ENCODE assay signal across 8 mouse cellular contexts in genomic region chr19:6333761-6334595, GRCm38 (mm10). TPM values are rescaled to one million over a fixed set of nuclear protein-coding genes. Genes with fewer than 3 reads are reported as not detected.
DNase-seq lines count a peak whose midpoint lies in the region; ATAC-seq and TF ChIP-seq lines count a peak whose summit lies in the region.

No protein-coding gene starts in this region.

- no peaks in the 10 kb centered on the region for H3K27me3 ChIP-seq in embryonic facial prominence, embryonic 12.5 days
- H3K27me3 ChIP-seq in intestine, embryonic 14.5 days (replicated peaks; ENCODE audit: control insufficient read depth, insufficient read depth, low read length): no peaks in the 10 kb centered on the region
- H3K27me3 ChIP-seq in myocyte (ENCODE audit: control insufficient read depth, insufficient read depth, insufficient read length): no peaks in the 10 kb centered on the region

- H3K4me1 ChIP-seq in embryonic facial prominence, embryonic 12.5 days: peaks cover 19% of the 10 kb centered on the region
- H3K4me1 ChIP-seq in intestine, embryonic 14.5 days (replicated peaks; ENCODE audit: control insufficient read depth, insufficient read depth, low read length): peaks cover 13% of the 10 kb centered on the region

- no peaks in the 10 kb centered on the region for H3K9me3 ChIP-seq in embryonic facial prominence, embryonic 12.5 days
- no peaks in the 10 kb centered on the region for H3K9me3 ChIP-seq in intestine, embryonic 14.5 days (ENCODE audit: control insufficient read depth, low read length)

- peaks cover 16% of the 10 kb centered on the region for H3K79me2 ChIP-seq in myocyte (ENCODE audit: control insufficient read depth, insufficient read depth)

- peaks cover 22% of the 10 kb centered on the region for H3K36me3 ChIP-seq in embryonic facial prominence, embryonic 12.5 days
- peaks cover 22% of the 10 kb centered on the region for H3K36me3 ChIP-seq in intestine, embryonic 14.5 days (ENCODE audit: control insufficient read depth, insufficient read depth, low read length)
- H3K36me3 ChIP-seq in myocyte (ENCODE audit: control insufficient read depth, insufficient read depth): peaks cover 14% of the 10 kb centered on the region

- no peak for TF ChIP-seq CTCF in left cerebral cortex, adult 2 months (IDR thresholded peaks at IDR 0.05)

- H3K4me3 ChIP-seq in left cerebral cortex, adult 2 months: peak overlapping the region; percentile 18; the same call in 1 of the 2 replicates
- peak overlapping the region; percentile 75 for H3K4me3 ChIP-seq in embryonic facial prominence, embryonic 12.5 days
- H3K4me3 ChIP-seq in intestine, embryonic 14.5 days (ENCODE audit: low read depth, low read length): peak overlapping the region; percentile 58; the same call in 1 of the 2 replicates
- peak overlapping the region; percentile 82 for H3K4me3 ChIP-seq in myocyte

- TF ChIP-seq POLR2A in myocyte (IDR thresholded peaks at IDR 0.05; ENCODE audit: insufficient read length, low read depth): no peak

- WGBS in embryonic facial prominence, embryonic 12.5 days: 72% methylated on average over 9 of the region's 9 CpGs
- WGBS in intestine, embryonic 14.5 days: 66% methylated on average over 9 of the region's 9 CpGs

- intact Hi-C loops in left cerebral cortex, adult 2 months (cut with DNase I): loop anchor here (5.0 to 10.0 kb wide), 2 partner anchors 192 to 249 kb away; partner anchors contain the start of genes Arl2, Batf2, Cdca5 and Gm28374
- intact Hi-C loops in left cerebral cortex, postnatal 4 days (cut with DNase I): loop anchor here (5.0 kb wide), 1 partner anchor 67 kb away; no protein-coding TSS in a partner anchor

- H3ac ChIP-seq in myocyte (ENCODE audit: control insufficient read depth, insufficient read length): no peak overlapping the region

- ATAC-seq in embryonic facial prominence, embryonic 12.5 days (ENCODE audit: insufficient number of reproducible peaks, insufficient read depth, low FRiP score, low TSS enrichment): 0 out of 2 replicates have a peak, but pooled peaks have one; percentile 0
- ATAC-seq in intestine, embryonic 14.5 days (replicated peaks; ENCODE audit: low FRiP score, low TSS enrichment, low read depth): peak; percentile 8; the same call in 1 of the 2 replicates

- H3K9ac ChIP-seq in embryonic facial prominence, embryonic 12.5 days: peak overlapping the region; percentile 86; the same call in 1 of the 2 replicates
- peak overlapping the region; percentile 34; the same call in 1 of the 2 replicates for H3K9ac ChIP-seq in intestine, embryonic 14.5 days (ENCODE audit: low read length)

- peak overlapping the region; percentile 94 for H3K4me2 ChIP-seq in embryonic facial prominence, embryonic 12.5 days (replicated peaks)
- H3K4me2 ChIP-seq in intestine, embryonic 14.5 days (ENCODE audit: low read length): peak overlapping the region; percentile 92
- peak overlapping the region; percentile 95 for H3K4me2 ChIP-seq in myocyte (ENCODE audit: low read depth)

- no peak for DNase-seq in left cerebral cortex, adult 2 months (ENCODE audit: extremely low spot score in 1 of 2, low spot score in 2 of 2)
- no peak for DNase-seq in left cerebral cortex, postnatal 4 days
- DNase-seq in intestine, embryonic 14.5 days (ENCODE audit: low spot score): no peak
- DNase-seq in spleen, postnatal 4 days (ENCODE audit: low spot score in 2 of 2): no peak
- no peak for DNase-seq in frontal cortex, postnatal 10 days (ENCODE audit: low spot score in 2 of 2)
- no peak for DNase-seq in left cerebral cortex, adult 11 months (ENCODE audit: low spot score)

- peak overlapping the region; percentile 70 for H3K27ac ChIP-seq in left cerebral cortex, adult 2 months
- H3K27ac ChIP-seq in embryonic facial prominence, embryonic 12.5 days: peak overlapping the region; percentile 86
- H3K27ac ChIP-seq in intestine, embryonic 14.5 days (ENCODE audit: low read depth): peak overlapping the region; percentile 79

TF ChIP-seq in myocyte, 11 proteins besides CTCF, POLR2A, EP300 and RAD21:
- TF ChIP-seq E2F4 (IDR thresholded peaks at IDR 0.05; ENCODE audit: insufficient read depth): no peak

RNA-seq across cellular contexts. Expression of gene Men1, which starts 0.8 kb away (rescaled TPM):
- total RNA-seq in left cerebral cortex, adult 2 months (2021): 10 to 100 TPM; 64.7 to 72.5 TPM
- total RNA-seq in left cerebral cortex, postnatal 4 days (2021): 10 to 100 TPM; 81.1 to 81.4 TPM
- polyA plus RNA-seq in embryonic facial prominence, embryonic 12.5 days (2016; fragmentation: Nextera tagmentation; extraction: Ambion mirVana): 107 and 111 TPM in 2 replicates
- 55.2 and 56.2 TPM in 2 replicates for polyA plus RNA-seq in intestine, embryonic 14.5 days (2014; fragmentation: Nextera tagmentation; extraction: Ambion mirVana)
- 37.2 TPM for polyA plus RNA-seq in myocyte (2012; fragmentation: generic; extraction: Trizol)

RNA-seq across cellular contexts. Expression of gene Map4k2, which starts 7.0 kb away (rescaled TPM):
- total RNA-seq in left cerebral cortex, adult 2 months (2021): 100 to 1,000 TPM in 1 of 2 experiments, 10 to 100 TPM in 1; 94.9 to 108 TPM
- total RNA-seq in left cerebral cortex, postnatal 4 days (2021): 100 to 1,000 TPM in 1 of 2 experiments, 10 to 100 TPM in 1; 91.7 to 102 TPM
- polyA plus RNA-seq in embryonic facial prominence, embryonic 12.5 days (2016; fragmentation: Nextera tagmentation; extraction: Ambion mirVana): 15.6 and 16.8 TPM in 2 replicates
- 7.6 and 9.2 TPM in 2 replicates for polyA plus RNA-seq in intestine, embryonic 14.5 days (2014; fragmentation: Nextera tagmentation; extraction: Ambion mirVana)
- 10.0 TPM for polyA plus RNA-seq in myocyte (2012; fragmentation: generic; extraction: Trizol)

RNA-seq across cellular contexts. Expression of gene Cdc42bpg, which starts 27.7 kb away (rescaled TPM):
- 1 to 10 TPM; 3.4 to 4.1 TPM for total RNA-seq in left cerebral cortex, adult 2 months (2021)
- 1 to 10 TPM; 5.0 to 5.7 TPM for total RNA-seq in left cerebral cortex, postnatal 4 days (2021)
- polyA plus RNA-seq in embryonic facial prominence, embryonic 12.5 days (2016; fragmentation: Nextera tagmentation; extraction: Ambion mirVana): 0.65 and 0.95 TPM in 2 replicates
- polyA plus RNA-seq in intestine, embryonic 14.5 days (2014; fragmentation: Nextera tagmentation; extraction: Ambion mirVana): 1.5 and 1.8 TPM in 2 replicates
- 10.0 TPM for polyA plus RNA-seq in myocyte (2012; fragmentation: generic; extraction: Trizol)

RNA-seq across cellular contexts. Expression of gene Sf1, which starts 29.5 kb away (rescaled TPM):
- total RNA-seq in left cerebral cortex, adult 2 months (2021): 100 to 1,000 TPM; 208 to 212 TPM
- total RNA-seq in left cerebral cortex, postnatal 4 days (2021): 100 to 1,000 TPM; 231 to 244 TPM
- 158 and 159 TPM in 2 replicates for polyA plus RNA-seq in embryonic facial prominence, embryonic 12.5 days (2016; fragmentation: Nextera tagmentation; extraction: Ambion mirVana)
- polyA plus RNA-seq in intestine, embryonic 14.5 days (2014; fragmentation: Nextera tagmentation; extraction: Ambion mirVana): 135 and 143 TPM in 2 replicates
- polyA plus RNA-seq in myocyte (2012; fragmentation: generic; extraction: Trizol): 131 TPM

RNA-seq across cellular contexts. Expression of gene Pygm, which starts 50.2 kb away (rescaled TPM):
- 10 to 100 TPM; 28.4 to 32.7 TPM for total RNA-seq in left cerebral cortex, adult 2 months (2021)
- 1 to 10 TPM; 6.2 to 8.2 TPM for total RNA-seq in left cerebral cortex, postnatal 4 days (2021)
- polyA plus RNA-seq in embryonic facial prominence, embryonic 12.5 days (2016; fragmentation: Nextera tagmentation; extraction: Ambion mirVana): 3.5 and 6.0 TPM in 2 replicates
- 5.9 and 6.2 TPM in 2 replicates for polyA plus RNA-seq in intestine, embryonic 14.5 days (2014; fragmentation: Nextera tagmentation; extraction: Ambion mirVana)
- 232 TPM for polyA plus RNA-seq in myocyte (2012; fragmentation: generic; extraction: Trizol)

Comparison
In these comparisons a context has a peak if more than half of its experiments do, and no peak if none do; other contexts are left out.
1. H3K4me3 ChIP-seq: peak in every context shown above with its lines; median percentile 82 in myocyte; 75 in embryonic facial prominence, embryonic 12.5 days; 58 in intestine, embryonic 14.5 days; 18 in left cerebral cortex, adult 2 months.